Mouse (Mus musculus) heart, postnatal 10 days (tissue): ENCODE measurements around the gene Arl5a. TPM values are rescaled to one million over a fixed set of nuclear protein-coding genes. Genes with fewer than 3 reads are reported as not detected.

Experiments
- DNase-seq, 2 experiments: peaks; one replicate each; pipeline ENCODE4 v3.0.0; 2021
- intact Hi-C: fragments of 180-260 bp; cut with DNase I; formaldehyde crosslinking; loops from one replicate; pipeline ENCODE4 v1.15.1; 2025
- total RNA-seq, 2 experiments: library from RNA; stranded (reverse); gene quantifications; 2 replicates each; pipeline ENCODE4 v1.2.3; 2021

Gene Arl5a
- total RNA-seq, 2 experiments from 2014 or later: 45.3 to 48.8 TPM

DNA sequence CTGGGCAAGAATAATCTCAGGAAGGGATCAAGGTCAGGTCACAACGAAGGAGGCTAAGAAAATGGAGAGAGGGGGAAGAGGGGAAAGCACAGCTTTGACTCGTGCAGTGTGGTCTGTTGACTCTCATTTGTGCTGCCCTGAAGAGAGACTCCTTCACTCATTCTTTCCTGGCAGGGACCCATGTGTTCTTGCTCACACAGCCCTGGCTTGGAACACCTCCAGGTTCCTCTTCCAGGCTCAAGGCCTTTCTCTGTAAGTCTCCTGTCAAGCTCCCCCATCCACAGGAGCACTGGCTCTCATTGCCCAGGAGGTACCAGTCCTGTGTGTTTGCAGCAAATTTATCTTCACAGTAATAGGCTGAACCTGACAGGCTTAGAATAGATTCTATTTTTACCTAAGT lies 53.6 kb downstream of the Arl5a start:
- DNase-seq: peak; percentile 66 to 75

DNA sequence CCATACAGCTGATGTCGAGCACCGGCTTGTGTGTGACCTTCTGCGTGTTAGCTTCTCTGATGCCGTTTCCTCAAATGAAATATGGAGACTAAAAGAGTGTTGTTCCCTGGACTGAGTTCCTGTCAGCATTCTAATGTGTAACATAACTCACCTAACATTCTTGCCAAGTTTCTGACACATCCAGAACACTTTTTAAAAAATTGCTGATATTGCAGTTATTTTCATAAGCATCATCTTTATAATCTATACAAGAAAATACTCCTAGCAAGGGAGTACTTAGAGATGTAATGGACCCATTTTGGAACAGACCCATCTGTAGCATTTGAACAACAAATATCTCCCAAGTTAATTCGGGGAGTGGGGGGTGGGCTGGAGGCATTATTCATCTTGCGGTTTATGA lies 55.1 kb downstream of the Arl5a start:
- no peak for DNase-seq

More for the DNA sequence above, 53.6 kb downstream of the Arl5a start:
- intact Hi-C loops: no loop called here

DNA sequence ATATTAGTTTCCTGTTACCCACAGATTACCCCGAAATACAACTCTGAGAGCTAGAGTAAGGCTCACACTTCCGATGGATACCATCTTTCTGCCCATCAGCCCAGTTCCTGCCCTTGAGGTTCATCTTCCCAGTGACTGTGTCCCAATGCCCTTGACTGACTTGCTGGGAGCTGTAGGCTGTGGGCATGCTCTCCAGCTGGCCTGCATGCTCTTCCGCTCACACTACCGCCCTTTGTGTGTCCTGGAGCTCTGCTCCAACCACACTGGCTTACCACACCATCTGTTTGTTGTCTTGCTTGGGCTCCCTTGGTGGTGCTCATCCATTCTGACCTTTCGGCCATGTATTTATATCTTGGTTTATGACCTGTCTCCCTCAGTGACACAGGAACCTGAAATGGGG lies 57.0 kb downstream of the Arl5a start:
- intact Hi-C loops: no loop called here
- no peak for DNase-seq

More for the DNA sequence above, 55.1 kb downstream of the Arl5a start:
- intact Hi-C loops: no loop called here

DNA sequence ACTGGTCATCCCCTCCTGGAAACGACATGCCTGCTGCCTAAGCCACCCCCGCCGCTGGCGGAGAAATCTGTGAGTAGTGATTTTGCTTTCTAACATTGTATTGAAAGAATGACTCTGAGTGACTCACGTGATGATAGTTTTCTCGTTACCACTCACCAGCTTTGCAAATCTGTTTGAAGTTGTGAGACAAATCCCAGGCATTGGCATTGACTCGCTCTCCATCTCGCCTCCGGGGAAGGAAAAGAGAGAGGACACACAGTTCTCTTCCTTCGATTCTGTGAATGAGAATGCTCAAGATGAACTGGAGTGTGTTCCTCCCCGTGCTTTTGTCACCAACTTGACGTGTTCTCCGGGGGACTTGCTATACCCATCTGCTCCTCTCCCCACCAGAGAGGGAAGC lies 57.5 kb downstream of the Arl5a start:
- intact Hi-C loops: no loop called here
- DNase-seq: no peak

DNA sequence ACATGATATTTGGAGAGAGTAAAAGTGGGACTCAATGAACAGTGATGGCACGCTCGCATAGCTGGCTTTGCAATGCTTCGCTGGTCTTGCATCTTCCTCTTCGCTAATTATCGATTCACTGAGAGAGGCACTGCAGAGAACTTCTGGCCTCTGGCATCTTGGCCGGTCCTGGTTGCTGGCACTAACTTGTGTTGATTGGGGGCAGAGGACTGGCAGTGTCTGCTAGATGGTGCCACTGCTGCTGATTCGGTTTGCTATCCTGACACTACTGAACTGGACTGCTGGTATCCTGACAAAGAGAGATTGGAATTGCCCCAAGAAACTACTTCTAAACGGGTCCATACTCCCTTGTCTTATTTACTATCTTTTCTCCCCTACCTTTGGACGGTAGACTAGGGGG lies 63.6 kb downstream of the Arl5a start:
- no peak for DNase-seq
- intact Hi-C loops: no loop called here

DNA sequence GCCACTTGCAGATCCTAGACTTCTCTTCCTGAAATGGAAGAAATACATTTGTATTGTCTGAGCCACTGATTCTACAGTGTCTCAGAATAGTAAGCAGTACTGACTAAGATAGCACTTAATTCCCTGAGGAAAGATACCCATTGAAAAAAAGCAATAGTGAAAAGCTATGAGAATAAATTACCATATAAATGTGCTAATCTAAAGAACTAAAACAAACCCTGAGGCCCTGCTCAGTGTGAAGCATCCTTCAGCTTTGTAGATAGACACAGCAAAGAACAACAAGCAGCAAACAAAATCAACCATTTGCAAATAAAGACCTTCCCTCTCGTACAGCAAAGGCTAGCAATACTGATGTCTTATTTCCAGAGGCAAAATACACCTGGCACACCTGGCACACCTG lies 65.0 kb downstream of the Arl5a start:
- DNase-seq: no peak
- intact Hi-C loops: no loop called here

DNA sequence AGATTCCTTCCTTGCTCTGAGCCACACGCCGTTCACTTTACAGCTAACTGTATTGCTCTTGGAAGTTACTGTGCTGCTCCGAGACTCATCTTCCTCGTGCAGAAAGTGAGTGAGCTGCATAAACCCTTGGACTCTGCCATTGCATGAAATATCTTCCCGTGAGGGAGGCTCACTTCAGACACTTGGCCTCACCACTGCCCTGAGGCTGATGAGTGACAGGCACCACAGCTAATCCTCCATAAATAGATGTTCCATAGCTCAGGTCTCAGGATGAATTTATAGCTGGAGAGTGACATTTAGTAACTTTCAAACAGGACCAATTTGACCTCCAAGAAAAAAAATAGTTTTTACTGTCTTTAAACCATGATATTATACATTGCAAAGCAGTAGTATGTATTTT lies 66.5 kb downstream of the Arl5a start:
- DNase-seq: peak in 1 of 2 experiments; percentile 29
- intact Hi-C loops: no loop called here

DNA sequence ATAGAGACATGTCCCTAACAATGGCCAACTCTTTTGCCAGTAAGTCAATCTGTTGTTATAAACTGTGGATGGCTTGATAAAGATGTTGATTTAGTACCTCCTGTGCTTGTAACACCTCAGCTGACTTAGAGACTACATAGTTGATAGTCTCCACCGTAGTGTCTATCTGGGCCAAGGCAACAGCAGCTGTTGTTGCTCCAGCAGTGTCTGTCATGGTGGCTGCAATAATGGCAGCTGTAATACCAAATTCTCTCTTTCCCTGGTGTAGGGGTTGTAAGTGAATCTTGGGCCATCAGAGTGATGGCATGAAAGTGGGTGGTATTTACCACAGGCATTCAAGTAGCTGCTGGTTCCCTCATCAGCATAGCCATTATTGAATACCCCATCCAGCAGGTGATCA lies 73.7 kb downstream of the Arl5a start:
- intact Hi-C loops: no loop called here

More for the DNA sequence above, 73.7 kb downstream of the Arl5a start:
- DNase-seq: no peak

Other genes with a start within 250 kb of the Arl5a start
- gene Neb, start 46.4 kb downstream of the Arl5a start, total RNA-seq: 1 to 10 TPM; 2.1 to 5.1 TPM